ENCODE assay signal across 8 mouse cellular contexts in the genomic region with DNA sequence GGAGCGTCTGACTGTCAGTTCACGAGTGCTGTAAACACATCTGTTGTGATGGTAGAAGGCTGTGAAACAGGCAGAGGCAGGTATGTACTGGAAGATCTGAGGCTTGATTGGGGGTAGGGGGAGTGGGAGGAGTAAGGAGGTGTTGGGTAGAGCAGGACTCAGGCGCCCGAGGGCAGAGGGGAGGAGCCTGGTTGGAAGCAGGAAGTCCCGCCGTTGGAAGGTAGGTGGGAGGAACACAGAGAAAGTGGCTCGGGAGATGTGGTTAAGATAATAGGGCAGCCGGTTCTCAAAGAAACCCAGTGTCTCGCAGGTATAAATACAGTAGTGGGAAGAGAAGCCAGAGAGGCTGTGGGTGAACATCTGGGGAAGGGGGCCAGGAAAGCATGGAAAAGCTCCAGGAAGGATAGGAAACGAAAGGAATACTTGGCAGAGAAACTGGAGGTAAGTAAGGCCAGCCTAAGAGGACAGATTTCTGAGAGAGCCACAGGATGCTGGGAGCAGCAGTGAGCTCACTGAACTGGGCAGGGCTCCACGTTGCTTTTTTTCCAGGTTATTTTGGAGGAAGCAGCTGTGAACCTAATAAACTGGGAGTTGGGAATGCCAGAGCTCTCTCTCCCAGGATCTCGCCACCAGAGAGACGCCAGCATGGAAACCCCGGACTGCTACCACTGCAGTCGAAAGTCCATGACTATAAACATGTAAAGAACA. TPM values are rescaled to one million over a fixed set of nuclear protein-coding genes. Genes with fewer than 3 reads are reported as not detected.
DNase-seq lines count a peak whose midpoint lies in the region; ATAC-seq lines count a peak whose summit lies in the region.

No protein-coding gene starts in this region.

- H3K9me3 ChIP-seq in neural tube, embryonic 11.5 days (ENCODE audit: control insufficient read depth, low read length) = no peaks in the 10 kb centered on the region
- H3K9me3 ChIP-seq in heart, embryonic 13.5 days = no peaks in the 10 kb centered on the region
- H3K9me3 ChIP-seq in kidney, embryonic 15.5 days (replicated peaks) = no peaks in the 10 kb centered on the region

- no peak for DNase-seq in neural tube, embryonic 11.5 days (ENCODE audit: low spot score)
- DNase-seq in neural tube, embryonic 10.5 days (ENCODE audit: extremely low spot score, low spot score) = no peak
- DNase-seq in embryo, embryonic 9.5 days (ENCODE audit: extremely low spot score) = peak; percentile 55
- DNase-seq in lung, postnatal 36 days = peak; percentile 60
- peak; percentile 46 for DNase-seq in testis, postnatal 10 days (ENCODE audit: low spot score)
- no peak for DNase-seq in frontal cortex, postnatal 10 days (ENCODE audit: low spot score in 2 of 2)

- no peaks in the 10 kb centered on the region for H3K27me3 ChIP-seq in neural tube, embryonic 11.5 days (ENCODE audit: control insufficient read depth, insufficient read depth, low read length)
- no peaks in the 10 kb centered on the region for H3K27me3 ChIP-seq in heart, embryonic 13.5 days (replicated peaks)
- no peaks in the 10 kb centered on the region for H3K27me3 ChIP-seq in kidney, embryonic 15.5 days

- H3K4me3 ChIP-seq in neural tube, embryonic 11.5 days (ENCODE audit: low read depth, low read length) = no peak overlapping the region
- peak overlapping the region; percentile 40 for H3K4me3 ChIP-seq in heart, embryonic 13.5 days
- H3K4me3 ChIP-seq in kidney, embryonic 15.5 days (replicated peaks) = peak overlapping the region; percentile 33

- peaks cover 36% of the 10 kb centered on the region for H3K4me1 ChIP-seq in neural tube, embryonic 11.5 days (ENCODE audit: control insufficient read depth, insufficient read depth, low read length)
- H3K4me1 ChIP-seq in heart, embryonic 13.5 days = peaks cover 68% of the 10 kb centered on the region
- H3K4me1 ChIP-seq in kidney, embryonic 15.5 days = peaks cover 42% of the 10 kb centered on the region

- H3K9ac ChIP-seq in neural tube, embryonic 11.5 days (ENCODE audit: low read length) = no peak overlapping the region
- peak overlapping the region; percentile 71 for H3K9ac ChIP-seq in heart, embryonic 13.5 days
- H3K9ac ChIP-seq in kidney, embryonic 15.5 days = 0 out of 2 replicates have a peak overlapping the region, but pooled peaks have one; percentile 2

- H3K4me2 ChIP-seq in neural tube, embryonic 11.5 days (ENCODE audit: low read depth) = peak overlapping the region; percentile 19
- H3K4me2 ChIP-seq in heart, embryonic 13.5 days = peak overlapping the region; percentile 66
- peak overlapping the region; percentile 54 for H3K4me2 ChIP-seq in kidney, embryonic 15.5 days

- 25% methylated on average over 15 of the region's 15 CpGs for WGBS in neural tube, embryonic 11.5 days
- WGBS in heart, embryonic 13.5 days = 16% methylated on average over 15 of the region's 15 CpGs
- 11% methylated on average over 15 of the region's 15 CpGs for WGBS in kidney, embryonic 15.5 days

- H3K27ac ChIP-seq in neural tube, embryonic 11.5 days (ENCODE audit: low read depth, low read length) = no peak overlapping the region
- 0 out of 2 replicates have a peak overlapping the region, but pooled peaks have one; percentile 14 for H3K27ac ChIP-seq in heart, embryonic 13.5 days (replicated peaks)
- peak overlapping the region; percentile 24 for H3K27ac ChIP-seq in kidney, embryonic 15.5 days

- H3K36me3 ChIP-seq in neural tube, embryonic 11.5 days (ENCODE audit: control insufficient read depth, insufficient read depth, low read length) = no peaks in the 10 kb centered on the region
- H3K36me3 ChIP-seq in heart, embryonic 13.5 days = no peaks in the 10 kb centered on the region
- H3K36me3 ChIP-seq in kidney, embryonic 15.5 days = no peaks in the 10 kb centered on the region

- no peak for ATAC-seq in neural tube, embryonic 11.5 days (ENCODE audit: insufficient read depth, low FRiP score, low TSS enrichment)
- ATAC-seq in heart, embryonic 13.5 days (ENCODE audit: extremely low read depth, insufficient number of reproducible peaks, low FRiP score, low TSS enrichment) = no peak
- peak; percentile 75 for ATAC-seq in kidney, embryonic 15.5 days (replicated peaks; ENCODE audit: low FRiP score)

RNA-seq across cellular contexts. Expression of a gene that starts 5.1 kb away (rescaled TPM):
- polyA plus RNA-seq in neural tube, embryonic 11.5 days (2014; fragmentation: Nextera tagmentation; extraction: Ambion mirVana) = 37.4 and 40.7 TPM in 2 replicates
- polyA plus RNA-seq in heart, embryonic 13.5 days (2015; fragmentation: Nextera tagmentation; extraction: Ambion mirVana) = 24.3 and 28.2 TPM in 2 replicates
- polyA plus RNA-seq in kidney, embryonic 15.5 days (2015; fragmentation: Nextera tagmentation; extraction: Ambion mirVana) = 17.2 and 21.2 TPM in 2 replicates

Comparison
In these comparisons a context has a peak if more than half of its experiments do, and no peak if none do; other contexts are left out.
1. DNase-seq: peak in embryo, embryonic 9.5 days (single experiment), lung, postnatal 36 days (single experiment) and testis, postnatal 10 days (single experiment); none in neural tube, embryonic 11.5 days (single experiment), neural tube, embryonic 10.5 days (single experiment) and frontal cortex, postnatal 10 days (0 of 2).
2. Peak in every context shown above with its lines, with median percentiles within 50 percentile points of each other: H3K4me2 ChIP-seq.